Mouse (Mus musculus) inflammation-experienced regulatory T-cells, adult 6 months (primary cell): ENCODE measurements around the gene Entpd8. TPM values are rescaled to one million over a fixed set of nuclear protein-coding genes. Genes with fewer than 3 reads are reported as not detected.

Source experiments
- ATAC-seq: one replicate; pipeline ENCODE4 v1.8.0; 2017
- polyA plus RNA-seq, 3 experiments: library from polyadenylated mRNA; unstranded; fragments of 100-300 nt; shearing (Covaris generic); gene quantifications; one replicate each; pipeline ENCODE4 v1.2.1; 2017

Entpd8 gene
- polyA plus RNA-seq, 3 experiments from 2014 or later: 0.90 TPM; not detected in 2

DNA sequence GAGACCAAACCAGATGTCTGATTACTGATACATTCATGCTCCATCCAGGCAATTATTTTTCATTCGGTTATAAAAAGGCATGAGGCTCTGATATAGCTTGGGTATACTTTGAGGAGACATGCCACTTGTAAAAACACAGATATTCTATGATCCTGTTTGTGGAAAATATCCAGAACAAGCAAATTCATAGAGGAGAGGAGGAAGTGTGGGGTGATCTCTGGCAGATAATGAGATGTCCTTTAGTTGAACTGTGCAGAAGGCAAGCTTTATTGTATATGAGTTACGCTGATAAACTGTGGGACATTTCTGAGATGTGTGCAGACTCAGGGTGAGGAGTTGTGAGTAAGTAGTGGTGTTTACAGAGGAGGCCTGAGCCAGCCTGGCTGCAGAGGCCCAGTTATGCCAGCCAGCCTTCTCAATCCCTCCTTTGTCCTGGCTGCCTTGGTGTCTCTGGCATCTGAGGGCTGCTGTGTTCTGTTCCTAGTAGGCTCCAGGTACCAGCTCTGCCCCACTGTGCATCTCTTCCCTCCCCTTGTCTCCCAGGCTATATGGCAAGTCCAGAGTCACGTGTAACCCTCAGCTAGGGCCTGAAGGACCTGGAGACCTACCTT is 18.0 kb downstream of the Entpd8 start:
- no peak for ATAC-seq

DNA sequence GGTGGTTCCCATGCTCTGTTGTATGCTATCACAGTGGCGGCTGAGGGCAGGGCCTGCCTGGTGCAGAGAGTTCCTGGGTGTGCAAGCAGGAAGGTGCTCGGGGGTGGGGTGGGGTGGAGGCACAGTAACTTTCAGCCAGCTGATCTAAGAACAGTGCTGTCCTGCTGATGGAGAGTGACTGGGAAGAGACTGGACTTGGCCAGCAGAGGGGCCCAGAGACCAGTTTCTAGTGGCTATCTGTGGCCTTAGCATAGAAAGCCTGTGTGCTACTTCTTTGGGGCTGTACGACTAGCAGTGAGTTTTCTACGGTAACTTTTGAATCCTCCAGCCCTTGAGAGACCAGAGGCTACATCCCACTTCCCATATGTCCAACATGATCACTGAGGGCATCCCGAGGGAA is 18.9 kb downstream of the Entpd8 start:
- no peak for ATAC-seq

- no peak for ATAC-seq
These were observed 19.6 kb downstream of the Entpd8 start for GRCm38 (mm10) chr2:25099703-25100102.

GRCm38 (mm10) chr2:25104122-25104521 is 24.0 kb downstream of the Entpd8 start:
- ATAC-seq: no peak

DNA sequence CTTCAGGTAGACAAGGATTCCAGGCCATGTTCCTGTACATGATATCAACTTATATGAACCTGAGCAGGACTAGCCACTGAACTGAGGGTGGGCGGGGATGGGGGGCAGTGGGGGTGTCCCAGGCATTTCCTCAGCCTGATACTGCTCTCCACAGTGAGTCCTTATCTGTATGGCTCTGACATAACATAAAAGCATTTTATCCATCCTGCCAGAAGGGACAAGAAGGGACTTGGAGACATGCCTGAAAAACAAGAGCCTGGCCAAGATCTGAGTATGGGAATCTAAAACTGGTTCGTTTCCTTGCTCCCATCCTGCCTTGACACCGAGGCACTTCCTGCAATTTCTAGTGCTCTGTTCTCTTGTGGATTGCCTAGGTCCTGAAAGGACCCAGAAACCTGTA is 25.9 kb downstream of the Entpd8 start:
- no peak for ATAC-seq

DNA sequence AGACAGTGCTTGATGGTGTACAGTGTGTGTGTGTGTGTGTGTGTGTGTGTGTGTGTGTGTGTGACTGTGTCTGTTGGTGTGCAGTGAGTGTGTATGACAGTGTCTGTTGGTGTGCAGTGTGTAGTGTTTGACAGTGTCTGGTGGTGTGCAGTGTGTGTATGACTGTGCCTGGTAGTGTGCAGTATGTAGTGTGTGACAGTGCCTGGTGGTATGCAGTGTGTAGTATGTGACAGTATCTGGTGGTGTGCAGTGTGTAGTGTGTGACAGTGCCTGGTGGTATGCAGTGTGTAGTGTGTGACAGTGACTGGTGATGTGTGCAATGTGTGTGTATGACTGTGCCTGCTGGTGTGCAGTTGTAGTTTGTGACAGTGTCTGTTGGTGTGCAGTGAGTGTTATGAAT is 29.4 kb downstream of the Entpd8 start:
- no peak for ATAC-seq

- no peak for ATAC-seq
These were observed 30.5 kb downstream of the Entpd8 start for GRCm38 (mm10) chr2:25110505-25111183.

DNA sequence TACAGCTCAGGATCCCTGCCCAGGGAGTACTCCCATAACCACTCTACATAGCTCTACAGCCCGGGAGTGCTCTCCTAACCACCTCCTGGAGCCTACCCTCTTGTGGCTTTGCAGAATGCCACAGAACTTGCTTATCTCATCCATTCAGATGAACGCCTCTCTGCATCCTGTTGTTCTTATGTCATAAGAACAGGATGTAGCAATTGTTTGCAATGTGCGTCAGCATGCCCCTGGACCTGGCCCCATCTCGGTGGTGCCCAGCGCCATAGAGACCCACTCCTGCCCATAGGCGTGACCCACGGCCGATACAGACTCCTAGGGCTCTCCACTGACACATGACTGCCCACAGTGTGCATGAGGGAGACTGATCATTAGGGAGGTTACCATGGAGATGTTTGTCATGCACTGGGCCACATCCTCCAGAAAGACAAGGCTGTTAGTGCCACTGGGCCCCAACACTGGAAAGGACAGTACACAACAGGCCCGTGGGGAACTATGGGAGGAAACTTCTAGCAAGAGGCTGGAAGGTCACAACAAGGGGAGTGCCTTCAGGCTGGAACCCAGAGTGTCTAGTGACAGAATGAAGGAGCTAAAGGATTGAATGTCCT is 31.2 kb downstream of the Entpd8 start:
- peak; percentile 94 for ATAC-seq

DNA sequence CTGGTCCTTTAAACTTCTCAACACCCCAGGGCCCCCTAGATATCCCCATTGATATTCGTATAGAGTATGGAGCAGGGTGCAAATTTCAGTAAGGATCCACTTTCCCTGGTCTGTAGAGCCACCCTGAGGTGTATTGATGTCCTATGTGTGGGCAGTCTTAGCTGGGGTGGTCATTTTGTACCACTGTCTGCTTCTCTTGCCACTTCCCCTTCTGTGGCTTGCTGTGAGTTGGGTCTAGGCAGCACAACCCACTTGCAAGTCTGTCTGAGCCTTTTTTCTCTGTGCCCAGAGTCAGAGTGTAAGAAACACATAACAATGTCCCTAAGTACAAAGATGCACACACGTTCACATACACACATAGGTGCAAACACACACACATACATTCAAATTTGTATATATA is 34.2 kb downstream of the Entpd8 start:
- ATAC-seq: no peak

DNA sequence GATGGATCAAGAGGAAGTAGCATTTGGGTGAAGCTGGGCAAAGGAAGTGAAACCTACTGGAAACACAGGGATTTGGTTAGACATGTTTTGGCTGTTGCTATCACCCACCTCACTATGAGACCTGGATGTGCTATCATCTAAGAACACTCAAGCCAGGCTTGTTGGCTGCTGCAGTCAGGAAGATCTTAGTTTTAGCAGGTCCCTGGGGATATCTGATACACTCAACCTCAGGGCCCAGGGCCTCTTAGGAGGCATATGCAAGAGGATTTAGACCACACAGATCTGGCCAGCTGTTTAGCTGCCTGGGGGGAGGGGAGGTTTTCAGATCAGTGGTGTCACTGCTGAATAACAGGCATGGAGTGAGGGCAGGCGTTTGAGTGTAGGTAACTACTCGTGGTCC is 35.3 kb downstream of the Entpd8 start:
- ATAC-seq: no peak

DNA sequence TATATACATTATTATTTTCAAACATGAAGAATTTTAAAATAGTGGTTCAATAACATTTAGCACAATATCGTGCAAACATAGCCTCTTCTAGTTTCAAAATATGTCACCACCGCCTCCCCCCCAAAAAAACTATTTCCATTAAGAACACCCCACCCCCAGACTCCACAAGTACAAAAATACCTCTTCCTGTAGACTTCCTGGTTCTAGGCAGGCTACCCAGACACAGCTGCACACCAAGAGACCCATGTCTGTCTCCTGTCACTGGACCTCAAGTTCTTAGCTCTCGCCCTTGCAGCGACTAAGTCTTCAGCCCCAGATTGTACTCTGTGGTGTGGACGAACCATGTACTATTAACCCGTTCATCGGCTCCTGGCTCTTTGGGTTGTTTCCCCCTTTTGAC is 40.9 kb downstream of the Entpd8 start:
- ATAC-seq: no peak

DNA sequence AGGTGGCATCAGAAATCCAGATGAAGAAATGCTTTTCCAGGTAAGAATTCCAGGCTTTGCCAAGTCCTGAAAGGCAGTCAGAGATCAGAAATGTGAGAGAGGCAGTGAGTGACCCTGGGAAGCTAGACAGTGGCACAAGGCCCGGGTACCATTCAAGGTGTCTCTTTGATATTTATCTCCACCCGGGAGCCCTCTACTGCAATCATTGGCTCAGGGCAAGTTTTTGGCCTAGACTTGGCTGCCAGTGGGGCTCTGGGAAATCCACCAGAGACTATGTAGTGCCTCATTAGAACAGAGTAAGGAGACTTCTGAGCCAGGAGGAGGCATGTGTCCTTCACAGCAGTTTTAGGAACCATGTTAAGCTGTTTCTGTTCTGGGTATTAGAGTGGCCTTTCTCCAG is 42.6 kb downstream of the Entpd8 start:
- no peak for ATAC-seq

DNA sequence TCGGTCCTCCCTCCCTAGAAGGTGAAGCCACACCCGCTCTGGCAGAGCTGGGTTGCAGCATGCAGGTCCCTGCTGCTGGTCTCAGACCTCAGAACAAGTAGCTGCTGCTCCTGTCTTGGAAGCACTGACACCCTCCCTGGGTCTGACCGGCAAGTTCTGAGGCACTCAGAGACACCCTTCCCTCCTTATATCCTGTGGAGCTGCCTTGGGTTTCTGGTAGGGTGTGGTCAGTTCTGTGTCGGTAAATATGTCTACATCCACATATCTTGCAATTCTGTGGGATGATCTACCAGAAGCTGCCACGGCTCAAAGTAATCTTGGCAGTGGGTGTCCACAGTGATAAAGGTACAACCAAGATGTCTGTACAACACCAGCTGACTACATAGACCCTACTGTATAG is 43.4 kb downstream of the Entpd8 start:
- ATAC-seq: no peak

GRCm38 (mm10) chr2:25124411-25124810 is 44.3 kb downstream of the Entpd8 start:
- ATAC-seq: no peak

GRCm38 (mm10) chr2:25125146-25125545 is 45.0 kb downstream of the Entpd8 start:
- ATAC-seq: no peak

GRCm38 (mm10) chr2:25126011-25127010 is 46.2 kb downstream of the Entpd8 start:
- no peak for ATAC-seq

DNA sequence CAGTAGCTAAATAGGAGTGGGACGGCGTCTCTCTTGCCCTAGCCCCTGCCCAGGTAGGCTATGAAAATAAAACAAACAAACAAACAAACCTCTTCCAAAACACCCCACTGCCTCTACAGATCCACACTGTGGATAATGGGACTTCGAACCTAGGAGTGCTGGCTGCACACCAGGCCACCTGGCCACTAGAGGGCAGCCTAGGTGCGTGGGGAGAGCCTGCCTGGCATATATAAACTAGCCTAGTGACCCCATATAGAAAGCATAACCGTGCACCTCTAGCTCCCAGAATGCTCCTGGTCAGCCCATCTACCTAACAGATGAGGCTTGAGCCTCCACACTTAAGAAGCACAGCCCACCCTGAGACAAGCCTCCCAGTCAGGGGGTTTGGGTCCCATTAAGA is 47.1 kb downstream of the Entpd8 start:
- peak; percentile 52 for ATAC-seq

GRCm38 (mm10) chr2:25128072-25128471 is 48.0 kb downstream of the Entpd8 start:
- ATAC-seq: no peak

- no peak for ATAC-seq
These were observed 51.5 kb downstream of the Entpd8 start for GRCm38 (mm10) chr2:25131601-25132000.
